Mouse (Mus musculus) kidney, embryonic 14.5 days (tissue): ENCODE results near the gene Sptan1. TPM values are rescaled to one million over a fixed set of nuclear protein-coding genes. Genes with fewer than 3 reads are reported as not detected.

Source experiments
- ATAC-seq: fragments of 200-750 bp; cut with Nextera tagmentation; 2 replicates; pipeline ENCODE4 v1.8.0; 2017; ENCODE audit warnings: moderate number of reproducible peaks, mild to moderate bottlenecking, moderate TSS enrichment, moderate library complexity; ENCODE audit not compliant: low FRiP score, low TSS enrichment
- H3K27ac ChIP-seq: fragments of 300-500 bp; sonication (generic); 2 replicates; pipeline ENCODE4 v1.5.1; 2014; ENCODE audit warnings: low read depth, mild to moderate bottlenecking, low read length, moderate library complexity, mixed read lengths
- H3K27me3 ChIP-seq: fragments of 300-500 bp; sonication (generic); 2 replicates; pipeline ENCODE4 v1.6.1; 2014; ENCODE audit warnings: mild to moderate bottlenecking, low read length; ENCODE audit not compliant: control insufficient read depth, insufficient read depth
- H3K36me3 ChIP-seq: fragments of 300-500 bp; sonication (generic); 2 replicates; pipeline ENCODE4 v1.6.1; 2014; ENCODE audit warnings: low read length, mixed read lengths; ENCODE audit not compliant: control insufficient read depth, insufficient read depth
- H3K4me1 ChIP-seq: fragments of 300-500 bp; sonication (generic); 2 replicates; pipeline ENCODE4 v1.6.1; 2014; ENCODE audit warnings: low read length, mixed read lengths; ENCODE audit not compliant: control insufficient read depth, insufficient read depth
- H3K4me2 ChIP-seq: fragments of 300-500 bp; sonication (generic); replicated peaks from 2 replicates; pipeline ENCODE4 v1.6.1; 2014; ENCODE audit warnings: low read depth, mild to moderate bottlenecking, low read length
- H3K4me3 ChIP-seq: fragments of 300-500 bp; sonication (generic); 2 replicates; pipeline ENCODE4 v1.5.1; 2014; ENCODE audit warnings: mild to moderate bottlenecking, low read length
- H3K9ac ChIP-seq: fragments of 300-500 bp; sonication (generic); 2 replicates; pipeline ENCODE4 v1.6.1; 2014; ENCODE audit warnings: low read depth, mild to moderate bottlenecking, low read length, moderate library complexity
- H3K9me3 ChIP-seq: fragments of 300-500 bp; sonication (generic); 2 replicates; pipeline ENCODE4 v1.6.1; 2016; ENCODE audit warnings: low read length; ENCODE audit not compliant: control insufficient read depth
- WGBS: fragments of 180-500 bp; shearing (Covaris S2); extraction: QIAGEN DNeasy Blood & Tissue Kit; methylation state at CpG from one replicate; pipeline ENCODE4 v1.1.7; 2014; 5-methylcytosine and 5-hydroxymethylcytosine counted together
- microRNA-seq: library from miRNA; unstranded; fragments of <30 nt; microRNA quantifications from one replicate; pipeline ENCODE4, GENCODE M21; 2016
- polyA plus RNA-seq: library from polyadenylated mRNA; unstranded; fragments of >200 nt; fragmentation: Nextera tagmentation; extraction: Ambion mirVana; gene quantifications from 2 replicates; pipeline ENCODE4 v1.2.1, GENCODE M21; 2014

Gene Sptan1
- polyA plus RNA-seq, 1 experiment from 2014 or later = 136 TPM

DNA sequence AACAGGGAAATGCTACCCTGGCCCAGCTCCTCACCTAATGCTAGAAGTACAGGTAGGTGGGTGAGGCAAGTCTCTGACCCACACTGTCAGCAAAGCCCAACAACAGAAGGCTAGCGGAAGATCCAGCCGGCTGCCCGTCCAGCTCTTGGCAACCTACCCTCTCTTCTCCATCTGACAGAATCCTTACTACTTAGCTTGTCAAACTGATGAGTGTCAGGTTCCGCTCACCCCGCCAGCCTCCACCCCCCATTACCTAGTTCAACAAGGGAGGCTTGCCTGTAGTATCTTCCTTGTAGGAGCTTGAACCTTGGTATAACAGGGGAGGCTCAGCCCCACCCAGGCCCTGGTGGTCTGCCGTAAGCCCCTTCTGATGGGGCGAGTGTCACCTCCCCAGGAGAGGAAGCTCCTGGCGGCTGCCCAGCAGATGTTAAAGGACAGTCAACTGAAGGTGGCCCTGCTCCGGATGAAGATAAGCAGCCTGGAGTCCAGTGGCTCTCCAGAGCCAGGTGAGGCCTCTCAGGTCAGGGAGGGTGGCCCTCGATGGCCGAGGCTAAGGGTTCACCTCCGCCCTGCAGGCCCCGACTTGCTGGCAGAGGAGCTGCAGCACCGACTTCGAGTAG lies 114.9 kb downstream of the Sptan1 start:
- Histone ChIP-seq H3K36me3 (no peaks in the 10 kb centered on the region), H3K27me3 (no peaks in the 10 kb centered on the region), H3K4me2 (no peak overlapping the region), H3K4me3 (no peak overlapping the region), H3K27ac (no peak overlapping the region), H3K4me1 (peaks cover 9% of the 10 kb centered on the region; the same call in 1 of the 2 replicates), H3K9me3 (no peaks in the 10 kb centered on the region), H3K9ac (no peak overlapping the region)
- WGBS = 87% methylated on average over 15 of the region's 15 CpGs
- ATAC-seq = no peak

Small RNA genes lying within 50 kb of the gene (microRNA-seq; reads per million reads assigned to microRNA genes)
- 0.63 reads per million for gene Mir6997

Other genes starting within 250 kb of the Sptan1 start
- 0.84 and 1.5 TPM in 2 replicates for gene Gm13420, start 213.9 kb upstream of the Sptan1 start, polyA plus RNA-seq
- gene Gm13547, start 206.2 kb upstream of the Sptan1 start, polyA plus RNA-seq = 0.41 and 1.0 TPM in 2 replicates
- 44.8 and 47.0 TPM in 2 replicates for gene Coq4, start 178.1 kb upstream of the Sptan1 start, polyA plus RNA-seq
- gene Trub2, start 177.1 kb upstream of the Sptan1 start, polyA plus RNA-seq = 36.5 and 41.3 TPM in 2 replicates
- gene Slc27a4, start 162.9 kb upstream of the Sptan1 start, polyA plus RNA-seq = 9.1 and 11.4 TPM in 2 replicates
- 27.3 and 29.2 TPM in 2 replicates for gene Urm1, start 145.5 kb upstream of the Sptan1 start, polyA plus RNA-seq
- gene Cercam, start 96.4 kb upstream of the Sptan1 start, polyA plus RNA-seq = 8.9 and 15.6 TPM in 2 replicates
- gene Odf2, start 76.3 kb upstream of the Sptan1 start, polyA plus RNA-seq = 43.8 and 79.9 TPM in 2 replicates
- 43.8 and 57.9 TPM in 2 replicates for gene Gle1, start 30.1 kb upstream of the Sptan1 start, polyA plus RNA-seq
- 41.2 and 42.6 TPM in 2 replicates for gene Wdr34, start 83.3 kb downstream of the Sptan1 start, polyA plus RNA-seq
- gene Set, start 91.8 kb downstream of the Sptan1 start, polyA plus RNA-seq = 647 and 702 TPM in 2 replicates
- gene Pkn3, start 112.1 kb downstream of the Sptan1 start, polyA plus RNA-seq = 7.8 and 9.1 TPM in 2 replicates
- 36.3 and 40.9 TPM in 2 replicates for gene Zdhhc12, start 128.1 kb downstream of the Sptan1 start, polyA plus RNA-seq
- gene Zer1, start 159.0 kb downstream of the Sptan1 start, polyA plus RNA-seq = 9.4 and 11.9 TPM in 2 replicates
- 11.1 and 15.3 TPM in 2 replicates for gene Tbc1d13, start 168.2 kb downstream of the Sptan1 start, polyA plus RNA-seq
- 20.3 and 22.1 TPM in 2 replicates for gene Endog, start 205.9 kb downstream of the Sptan1 start, polyA plus RNA-seq
- gene Spout1, start 212.9 kb downstream of the Sptan1 start, polyA plus RNA-seq = 58.2 and 77.0 TPM in 2 replicates
- 10.0 and 11.4 TPM in 2 replicates for gene Kyat1, start 240.3 kb downstream of the Sptan1 start, polyA plus RNA-seq